Mouse (Mus musculus) adrenal gland, postnatal 14 days (tissue): ENCODE results near the gene Slc1a7. TPM values are rescaled to one million over a fixed set of nuclear protein-coding genes. Genes with fewer than 3 reads are reported as not detected.

Experiments used
- DNase-seq: peaks from one replicate; pipeline ENCODE4 v3.0.0; 2021; ENCODE audit warnings: mixed read lengths
- total RNA-seq: library from RNA; stranded (reverse); gene quantifications from 2 replicates; pipeline ENCODE4 v1.2.3, GENCODE M21; 2021

Slc1a7 gene
- total RNA-seq, 1 experiment from 2014 or later, result 0.44 TPM

GRCm38 (mm10) chr4:107969781-107970180 is 1.6 kb downstream of the Slc1a7 start:
- no peak for DNase-seq

- DNase-seq, result no peak
Observed at GRCm38 (mm10) chr4:107971162-107971561, 3.0 kb downstream of the Slc1a7 start.

GRCm38 (mm10) chr4:107974527-107974926 is 6.4 kb downstream of the Slc1a7 start:
- DNase-seq, result no peak

GRCm38 (mm10) chr4:107975004-107975403 is 6.9 kb downstream of the Slc1a7 start:
- no peak for DNase-seq

- no peak for DNase-seq
Observed at GRCm38 (mm10) chr4:107977593-107977992, 9.5 kb downstream of the Slc1a7 start.

- DNase-seq, result no peak
Observed at GRCm38 (mm10) chr4:107979530-107979929, 11.4 kb downstream of the Slc1a7 start.

GRCm38 (mm10) chr4:107980002-107980600 is 12.0 kb downstream of the Slc1a7 start:
- no peak for DNase-seq

GRCm38 (mm10) chr4:107983717-107984116 is 15.6 kb downstream of the Slc1a7 start:
- DNase-seq, result no peak

- peak; percentile 46 for DNase-seq
Observed at GRCm38 (mm10) chr4:107984282-107984981, 16.3 kb downstream of the Slc1a7 start.

- DNase-seq, result no peak
Observed at GRCm38 (mm10) chr4:107985812-107986211, 17.7 kb downstream of the Slc1a7 start.

- DNase-seq, result peak; percentile 28
Observed at GRCm38 (mm10) chr4:107986386-107987168, 18.4 kb downstream of the Slc1a7 start.

GRCm38 (mm10) chr4:107988931-107989330 is 20.8 kb downstream of the Slc1a7 start:
- DNase-seq, result no peak

GRCm38 (mm10) chr4:107990818-107991217 is 22.7 kb downstream of the Slc1a7 start:
- DNase-seq, result no peak

GRCm38 (mm10) chr4:107991879-107992278 is 23.7 kb downstream of the Slc1a7 start:
- DNase-seq, result no peak

- no peak for DNase-seq
Observed at GRCm38 (mm10) chr4:107995011-107995410, 26.9 kb downstream of the Slc1a7 start.

- DNase-seq, result no peak
Observed at GRCm38 (mm10) chr4:107995727-107996126, 27.6 kb downstream of the Slc1a7 start.

GRCm38 (mm10) chr4:107996418-107996986 is 28.4 kb downstream of the Slc1a7 start:
- DNase-seq, result peak; percentile 39

- DNase-seq, result peak; percentile 45
Observed at GRCm38 (mm10) chr4:107998641-107999332, 30.7 kb downstream of the Slc1a7 start.

- DNase-seq, result no peak
Observed at GRCm38 (mm10) chr4:107999380-107999779, 31.2 kb downstream of the Slc1a7 start.

GRCm38 (mm10) chr4:108005328-108005727 is 37.2 kb downstream of the Slc1a7 start:
- DNase-seq, result no peak

- no peak for DNase-seq
Observed at GRCm38 (mm10) chr4:108007532-108008103, 39.5 kb downstream of the Slc1a7 start.

GRCm38 (mm10) chr4:108008541-108008940 is 40.4 kb downstream of the Slc1a7 start:
- no peak for DNase-seq
